Mouse (Mus musculus): ENCODE results near the gene Zfp758. TPM values are rescaled to one million over a fixed set of nuclear protein-coding genes. Genes with fewer than 3 reads are reported as not detected.

Zfp758 gene
- polyA plus RNA-seq (2012; rRNA removed), result 1.5 TPM in 2 replicates

DNA sequence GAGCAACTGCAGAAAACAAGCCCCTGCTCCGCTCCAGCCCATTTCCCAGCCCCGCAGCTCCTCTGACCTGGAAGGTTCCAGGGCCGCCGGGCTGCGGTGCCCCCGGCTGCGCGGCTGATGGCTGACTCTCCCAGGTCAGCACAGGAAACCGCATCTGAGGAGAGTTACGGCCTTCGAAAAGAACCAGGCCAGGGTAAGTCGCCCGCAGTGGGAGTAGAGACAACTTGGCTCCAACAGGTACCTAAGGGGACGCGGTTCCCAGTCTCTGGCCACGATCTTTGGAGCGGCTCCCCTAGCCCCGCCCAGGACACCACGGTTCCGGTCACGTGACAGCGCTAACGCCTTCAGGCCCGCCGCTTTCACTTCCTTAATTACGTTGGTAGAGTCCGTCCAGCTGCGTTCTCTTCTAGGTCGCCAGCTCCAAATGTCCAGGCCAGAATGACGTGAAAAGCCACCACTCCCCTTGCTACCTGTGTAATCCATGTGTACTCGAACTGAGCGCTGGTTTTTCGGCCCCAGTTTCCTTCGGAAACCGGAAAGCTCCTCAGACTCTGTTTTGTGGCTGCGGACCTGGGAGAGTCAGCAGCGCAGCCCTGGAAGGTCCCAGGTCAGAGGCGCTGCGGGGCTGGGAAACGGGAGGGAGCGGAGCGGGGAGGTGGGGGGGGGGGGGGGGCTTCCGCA is at the start of gene Zfp758, which contains the start of gene Zfp944:
TSS of gene Zfp758 (plus strand) at position 353 of the 681 bp plus-strand sequence.
TSS of gene Zfp944 (minus strand) at position 300 of the 681 bp plus-strand sequence.

DNA sequence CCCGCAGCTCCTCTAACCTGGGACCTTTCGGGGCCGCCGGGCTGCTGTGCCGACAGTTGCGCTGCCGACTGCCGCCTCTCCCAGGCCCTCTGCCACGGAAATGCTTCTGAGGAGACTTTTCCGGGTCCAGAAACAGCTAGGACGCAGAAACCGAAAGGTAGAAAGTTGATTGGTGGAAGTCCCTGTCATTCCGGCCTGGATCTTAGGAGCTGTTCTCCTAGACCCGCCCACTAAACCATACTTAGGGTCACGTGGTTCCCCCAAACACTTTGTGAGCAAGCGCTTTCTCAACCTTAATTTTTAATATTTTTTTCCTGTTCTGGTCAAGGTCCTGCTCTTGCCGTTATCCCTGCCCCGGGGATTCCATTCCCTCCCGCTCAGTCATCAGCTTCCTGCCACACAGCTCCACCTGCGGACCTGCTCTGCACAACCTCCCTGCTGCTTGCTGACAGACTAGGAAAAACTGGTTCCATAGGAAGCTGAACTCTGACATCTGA is 46.5 kb upstream of the Zfp758 start, which contains the start of gene CT030661.1:
TSS of gene CT030661.1 (minus strand) at position 108 of the 497 bp plus-strand sequence.

DNA sequence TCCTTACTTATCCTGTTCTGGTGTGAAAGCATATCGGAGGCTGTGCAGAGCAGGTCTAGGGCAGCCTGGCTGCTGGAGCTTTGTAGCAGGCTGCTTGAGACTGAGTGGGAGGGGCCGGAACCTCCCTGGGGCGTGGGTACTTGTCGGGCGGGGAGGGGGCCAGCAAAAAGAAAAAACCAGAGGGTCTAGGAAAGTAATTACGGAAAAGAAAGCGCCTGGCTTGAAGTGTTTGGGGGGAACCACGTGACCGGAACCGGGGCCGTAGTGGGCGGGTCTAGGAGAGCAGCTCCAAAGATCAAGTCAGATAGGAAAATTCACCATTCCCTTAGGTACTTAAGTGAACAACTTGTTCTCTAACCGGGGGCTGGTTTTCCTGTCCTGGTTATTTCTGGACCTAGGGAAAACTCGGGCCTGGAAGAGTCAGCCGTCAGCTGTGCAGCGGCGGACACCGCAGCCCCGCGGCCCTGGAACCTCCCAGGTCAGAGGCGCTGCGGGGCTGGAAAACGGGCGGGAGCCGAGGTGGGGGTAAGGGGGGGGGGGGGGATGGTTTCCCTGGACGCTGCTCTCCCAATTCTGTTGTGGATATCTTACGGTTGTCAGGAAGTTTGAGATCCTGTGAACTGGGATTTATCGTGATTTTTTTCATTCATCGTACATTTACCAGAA is 62.8 kb downstream of the Zfp758 start, which contains the start of gene Zfp946:
TSS of gene Zfp946 (plus strand) at position 271 of the 666 bp plus-strand sequence.

Other genes starting within 250 kb of the Zfp758 start
- gene Zfp947, start 195.3 kb upstream of the Zfp758 start, polyA plus RNA-seq (2012; rRNA removed), result 0.23 and 0.31 TPM in 2 replicates
- 0.63 and 0.71 TPM in 2 replicates for gene Zfp994, start 135.8 kb upstream of the Zfp758 start, polyA plus RNA-seq (2012; rRNA removed)
- 2.2 and 2.4 TPM in 2 replicates for gene CT030661.1, start 46.6 kb upstream of the Zfp758 start, polyA plus RNA-seq (2012; rRNA removed)
- 2.6 and 2.8 TPM in 2 replicates for gene Zfp944, start 53 bp upstream of the Zfp758 start, polyA plus RNA-seq (2012; rRNA removed)
- 2.0 TPM in 2 replicates for gene Zfp946, start 62.8 kb downstream of the Zfp758 start, polyA plus RNA-seq (2012; rRNA removed)
- gene Vmn2r111, start 212.0 kb downstream of the Zfp758 start, polyA plus RNA-seq (2012; rRNA removed), result not detected in 2 replicates
- gene Vmn2r112, start 239.5 kb downstream of the Zfp758 start, polyA plus RNA-seq (2012; rRNA removed), result not detected in 2 replicates